Mouse (Mus musculus): ENCODE data around the gene Setdb1. TPM values are rescaled to one million over a fixed set of nuclear protein-coding genes. Genes with fewer than 3 reads are reported as not detected.

Gene Setdb1
- polyA plus RNA-seq, 2 experiments: 13.4 to 14.1 TPM

- TF ChIP-seq CTCF (IDR thresholded peaks at IDR 0.05; ENCODE audit: low read depth) (peak; percentile 69), EP300 (IDR thresholded peaks at IDR 0.05; ENCODE audit: low read depth) (no peak)
- under 1% methylated on average over 53 of the region's 53 CpGs for WGBS (ENCODE audit: insufficient replicate concordance)
These were observed 75.5 kb downstream of the Setdb1 start, which contains the start of the genes Mindy1 and Prune1 for GRCm38 (mm10) chr3:95281216-95282126. TSS of gene Mindy1 (plus strand) at chr3:95281345. TSS of gene Prune1 (minus strand) at chr3:95282076.

GRCm38 (mm10) chr3:95280747-95281146 lies 76.3 kb downstream of the Setdb1 start:
- Histone ChIP-seq H3K4me1 (replicated peaks; ENCODE audit: control insufficient read depth in 2 of 2, insufficient read depth in 2 of 2, low read length in 1 of 2) (peaks cover 18 to 36% of the 10 kb centered on the region in 2 experiments), H3K4me3 (ENCODE audit: insufficient read depth in 1 of 2, low read depth in 2 of 2, low read length in 2 of 2) (peak overlapping the region; percentile 83 to 88), H3K27me3 (ENCODE audit: control insufficient read depth, insufficient read depth, low read length) (no peaks in the 10 kb centered on the region), H3K9ac (replicated peaks) (peak overlapping the region; percentile 95), H3K27ac (peak overlapping the region; percentile 85), H3K36me3 (replicated peaks; ENCODE audit: control insufficient read depth, insufficient read depth, low read depth) (no peaks in the 10 kb centered on the region; the same call in 1 of the 2 replicates), H3K4me2 (ENCODE audit: low read depth) (peak overlapping the region; percentile 87), H3K9me3 (ENCODE audit: control insufficient read depth, low read length) (no peaks in the 10 kb centered on the region)
- ATAC-seq (ENCODE audit: insufficient read depth) (no peak), DNase-seq (ENCODE audit: low read depth in 3 of 3, low spot score in 3 of 3) (no peak)
- WGBS (ENCODE audit: insufficient replicate concordance): 12% methylated on average over 8 of the region's 8 CpGs
- no peak for TF ChIP-seq EP300 (IDR thresholded peaks at IDR 0.05; ENCODE audit: low read depth)
- no peak for TF ChIP-seq CTCF (IDR thresholded peaks at IDR 0.05; ENCODE audit: low read depth)

More at GRCm38 (mm10) chr3:95281216-95282126, 75.5 kb downstream of the Setdb1 start, which contains the start of the genes Mindy1 and Prune1:
- H3K36me3 ChIP-seq (replicated peaks; ENCODE audit: control insufficient read depth, insufficient read depth, low read depth): no peaks in the 10 kb centered on the region; the same call in 1 of the 2 replicates
- H3K9me3 ChIP-seq (ENCODE audit: control insufficient read depth, low read length): no peaks in the 10 kb centered on the region
- ATAC-seq (ENCODE audit: insufficient read depth) (peak; percentile 85), DNase-seq (ENCODE audit: low read depth in 3 of 3, low spot score in 3 of 3) (peak; percentile 97 to 98 (median 98))
- H3K4me1 ChIP-seq (replicated peaks; ENCODE audit: control insufficient read depth in 2 of 2, insufficient read depth in 2 of 2, low read length in 1 of 2): peaks cover 18 to 37% of the 10 kb centered on the region in 2 experiments
- H3K4me3 ChIP-seq (ENCODE audit: insufficient read depth in 1 of 2, low read depth in 2 of 2, low read length in 2 of 2): peak within 1 kb of the TSS; percentile 83 to 88
- no peaks in the 10 kb centered on the region for H3K27me3 ChIP-seq (ENCODE audit: control insufficient read depth, insufficient read depth, low read length)
- peak within 1 kb of the TSS; percentile 87 for H3K4me2 ChIP-seq (ENCODE audit: low read depth)
- H3K27ac ChIP-seq: peak within 1 kb of the TSS; percentile 85
- H3K9ac ChIP-seq (replicated peaks): peak within 1 kb of the TSS; percentile 95

GRCm38 (mm10) chr3:95277149-95277551 lies 79.9 kb downstream of the Setdb1 start:
- DNase-seq (ENCODE audit: low read depth in 3 of 3, low spot score in 3 of 3) (peak in 2 of 3 experiments; percentile 57 to 70), ATAC-seq (ENCODE audit: insufficient read depth) (no peak)
- peak overlapping the region; percentile 30 for H3K27ac ChIP-seq
- no peaks in the 10 kb centered on the region for H3K36me3 ChIP-seq (replicated peaks; ENCODE audit: control insufficient read depth, insufficient read depth, low read depth)
- H3K9ac ChIP-seq (replicated peaks): no peak overlapping the region
- WGBS (ENCODE audit: insufficient replicate concordance): 64% methylated on average over 1 of the region's 1 CpGs
- no peaks in the 10 kb centered on the region for H3K9me3 ChIP-seq (ENCODE audit: control insufficient read depth, low read length)
- no peak for TF ChIP-seq CTCF (IDR thresholded peaks at IDR 0.05; ENCODE audit: low read depth)
- no peak for TF ChIP-seq EP300 (IDR thresholded peaks at IDR 0.05; ENCODE audit: low read depth)
- H3K4me1 ChIP-seq (replicated peaks; ENCODE audit: control insufficient read depth in 2 of 2, insufficient read depth in 2 of 2, low read length in 1 of 2): peaks cover 17 to 29% of the 10 kb centered on the region in 2 experiments
- no peak overlapping the region for H3K4me2 ChIP-seq (ENCODE audit: low read depth)
- no peaks in the 10 kb centered on the region for H3K27me3 ChIP-seq (ENCODE audit: control insufficient read depth, insufficient read depth, low read length)
- H3K4me3 ChIP-seq (ENCODE audit: insufficient read depth in 1 of 2, low read depth in 2 of 2, low read length in 2 of 2): no peak overlapping the region

GRCm38 (mm10) chr3:95276428-95276934 lies 80.5 kb downstream of the Setdb1 start:
- 40% methylated on average over 5 of the region's 5 CpGs for WGBS (ENCODE audit: insufficient replicate concordance)
- H3K36me3 ChIP-seq (replicated peaks; ENCODE audit: control insufficient read depth, insufficient read depth, low read depth): no peaks in the 10 kb centered on the region
- ATAC-seq (ENCODE audit: insufficient read depth) (no peak), DNase-seq (ENCODE audit: low read depth in 3 of 3, low spot score in 3 of 3) (no peak)
- no peak overlapping the region for H3K4me2 ChIP-seq (ENCODE audit: low read depth)
- H3K9ac ChIP-seq (replicated peaks): no peak overlapping the region
- H3K4me1 ChIP-seq (replicated peaks; ENCODE audit: control insufficient read depth in 2 of 2, insufficient read depth in 2 of 2, low read length in 1 of 2): peaks cover 17 to 29% of the 10 kb centered on the region in 2 experiments
- H3K27ac ChIP-seq: peak overlapping the region; percentile 30
- no peaks in the 10 kb centered on the region for H3K27me3 ChIP-seq (ENCODE audit: control insufficient read depth, insufficient read depth, low read length)
- H3K4me3 ChIP-seq (ENCODE audit: insufficient read depth in 1 of 2, low read depth in 2 of 2, low read length in 2 of 2): no peak overlapping the region
- H3K9me3 ChIP-seq (ENCODE audit: control insufficient read depth, low read length): no peaks in the 10 kb centered on the region
- TF ChIP-seq EP300 (IDR thresholded peaks at IDR 0.05; ENCODE audit: low read depth): no peak
- no peak for TF ChIP-seq CTCF (IDR thresholded peaks at IDR 0.05; ENCODE audit: low read depth)

- Histone ChIP-seq H3K9me3 (ENCODE audit: control insufficient read depth, low read length) (no peaks in the 10 kb centered on the region), H3K27me3 (ENCODE audit: control insufficient read depth, insufficient read depth, low read length) (no peaks in the 10 kb centered on the region), H3K27ac (no peak overlapping the region), H3K9ac (replicated peaks) (no peak overlapping the region), H3K36me3 (replicated peaks; ENCODE audit: control insufficient read depth, insufficient read depth, low read depth) (no peaks in the 10 kb centered on the region), H3K4me3 (ENCODE audit: insufficient read depth in 1 of 2, low read depth in 2 of 2, low read length in 2 of 2) (no peak overlapping the region), H3K4me2 (ENCODE audit: low read depth) (no peak overlapping the region), H3K4me1 (replicated peaks; ENCODE audit: control insufficient read depth in 2 of 2, insufficient read depth in 2 of 2, low read length in 1 of 2) (peaks cover 13 to 25% of the 10 kb centered on the region in 2 experiments)
- TF ChIP-seq CTCF (IDR thresholded peaks at IDR 0.05; ENCODE audit: low read depth) (no peak), EP300 (IDR thresholded peaks at IDR 0.05; ENCODE audit: low read depth) (no peak)
- WGBS (ENCODE audit: insufficient replicate concordance): 51% methylated on average over 6 of the region's 6 CpGs
- no peak for ATAC-seq (ENCODE audit: insufficient read depth)
- DNase-seq (ENCODE audit: low read depth in 3 of 3, low spot score in 3 of 3): no peak
These were observed 81.8 kb downstream of the Setdb1 start for GRCm38 (mm10) chr3:95275161-95275560.

All from liver, embryonic 14.5 days (tissue).